Mouse (Mus musculus) heart, embryonic 12.5 days (tissue): ENCODE measurements around the gene Larp4. TPM values are rescaled to one million over a fixed set of nuclear protein-coding genes. Genes with fewer than 3 reads are reported as not detected.
"Not testable (repeated sequence)": the region's sequence is repeated elsewhere in the genome, so short reads cannot be mapped to it uniquely, and the experiment has no call there.

Experiments used
- ATAC-seq: fragments of 200-750 bp; cut with Nextera tagmentation; 2 replicates; pipeline ENCODE4 v1.8.0; 2017; ENCODE audit warnings: moderate TSS enrichment, moderate library complexity; ENCODE audit not compliant: insufficient number of reproducible peaks, low FRiP score
- H3K27ac ChIP-seq: fragments of 300-500 bp; sonication (generic); 2 replicates; pipeline ENCODE4 v1.5.1; 2016; ENCODE audit warnings: mild to moderate bottlenecking, moderate library complexity; ENCODE audit not compliant: poor library complexity, severe bottlenecking
- H3K27me3 ChIP-seq: fragments of 300-500 bp; sonication (generic); replicated peaks from 2 replicates; pipeline ENCODE4 v1.6.1; 2016; ENCODE audit warnings: mild to moderate bottlenecking, moderate library complexity
- H3K36me3 ChIP-seq: fragments of 300-500 bp; sonication (generic); 2 replicates; pipeline ENCODE4 v1.6.1; 2016; ENCODE audit warnings: mild to moderate bottlenecking, moderate library complexity
- H3K4me1 ChIP-seq: fragments of 300-500 bp; sonication (generic); replicated peaks from 2 replicates; pipeline ENCODE4 v1.6.1; 2016; ENCODE audit warnings: mild to moderate bottlenecking
- H3K4me2 ChIP-seq: fragments of 300-500 bp; sonication (generic); 2 replicates; pipeline ENCODE4 v1.6.1; 2016; ENCODE audit warnings: mild to moderate bottlenecking, moderate library complexity
- H3K4me3 ChIP-seq: fragments of 300-500 bp; sonication (generic); 2 replicates; pipeline ENCODE4 v1.5.1; 2016; ENCODE audit warnings: mild to moderate bottlenecking
- H3K9ac ChIP-seq: fragments of 300-500 bp; sonication (generic); 2 replicates; pipeline ENCODE4 v1.6.1; 2016; ENCODE audit warnings: mild to moderate bottlenecking, moderate library complexity
- H3K9me3 ChIP-seq: fragments of 300-500 bp; sonication (generic); replicated peaks from 2 replicates; pipeline ENCODE4 v1.6.1; 2016; ENCODE audit warnings: mild to moderate bottlenecking, moderate library complexity
- WGBS: fragments of 180-500 bp; shearing (Covaris S2); methylation state at CpG from one replicate; pipeline ENCODE4 v1.1.7; 2016; 5-methylcytosine and 5-hydroxymethylcytosine counted together
- polyA plus RNA-seq: library from polyadenylated mRNA; unstranded; fragments of >200 nt; fragmentation: Nextera tagmentation; extraction: Ambion mirVana; gene quantifications from 2 replicates; pipeline ENCODE4 v1.2.1, GENCODE M21; 2016

Larp4 gene
- 38.0 and 40.7 TPM in 2 replicates for polyA plus RNA-seq

DNA sequence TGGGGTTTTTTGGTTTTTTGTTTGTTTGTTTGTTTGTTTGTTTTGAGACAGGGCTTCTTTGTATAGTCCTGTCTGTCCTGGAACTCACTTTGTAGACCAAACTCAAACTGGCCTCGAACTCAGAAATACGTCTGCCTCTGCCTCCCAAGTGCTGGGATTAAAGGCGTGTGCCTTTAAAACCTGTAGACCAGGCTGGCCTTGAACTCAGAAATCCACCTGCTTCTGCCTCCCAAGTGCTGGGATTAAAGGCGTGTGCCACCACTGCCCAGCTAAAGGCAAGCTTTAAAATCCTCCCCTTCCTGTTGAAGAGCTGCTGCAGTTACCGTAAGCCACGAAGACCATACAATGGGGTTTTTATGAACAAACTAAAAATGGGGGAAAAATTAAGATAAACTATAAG lies at the start of gene Larp4:
Gene Larp4, plus strand, starts transcription at position 301 of the 400 bp plus-strand sequence.
- H3K4me1 ChIP-seq, H3K9me3 ChIP-seq, H3K4me3 ChIP-seq, ATAC-seq, H3K9ac ChIP-seq, H3K27ac ChIP-seq, H3K36me3 ChIP-seq, H3K4me2 ChIP-seq, H3K27me3 ChIP-seq: not testable (repeated sequence)
- 83% methylated on average over 6 of the region's 6 CpGs for WGBS

DNA sequence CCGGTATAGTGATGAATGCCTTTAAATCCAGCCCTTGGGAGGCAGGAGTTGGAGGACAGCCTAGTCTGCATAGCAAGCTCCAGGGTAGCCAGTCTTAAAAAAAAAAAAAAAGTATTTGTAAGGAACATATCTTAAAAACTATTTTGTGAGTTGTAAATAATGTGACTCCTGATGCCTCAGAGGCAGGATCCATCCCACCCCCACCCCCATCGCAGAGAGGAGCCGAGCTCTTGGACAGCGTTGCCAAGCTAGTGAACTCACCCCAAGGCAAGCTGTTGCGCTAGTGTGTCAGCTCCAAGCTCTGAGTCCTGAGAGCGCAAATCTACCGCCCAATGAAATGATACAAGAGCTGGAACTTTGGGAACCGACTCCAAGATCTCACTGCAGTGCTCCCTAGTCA lies 38.6 kb upstream of the Larp4 start:
- ATAC-seq = no peak

DNA sequence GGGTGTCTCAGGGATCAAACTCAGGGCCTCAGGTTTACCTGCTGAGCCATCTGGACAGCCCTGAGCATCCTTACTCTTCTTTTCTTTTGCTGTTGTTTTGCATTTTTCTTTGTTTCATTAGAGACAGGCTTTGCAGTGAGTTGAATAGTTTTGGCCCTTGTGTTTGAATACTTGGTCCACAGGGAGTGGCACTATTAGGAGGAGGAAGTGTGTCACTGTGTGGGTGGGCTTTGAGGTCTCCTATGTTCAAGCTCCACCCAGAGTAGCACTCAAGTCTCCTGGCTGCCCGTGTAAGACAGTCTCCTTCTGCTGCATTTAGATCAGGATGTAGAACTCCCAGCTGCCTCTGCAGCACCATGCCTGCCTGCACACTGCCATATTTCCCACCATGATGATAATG lies 35.4 kb upstream of the Larp4 start:
- Histone ChIP-seq H3K9ac (no peak overlapping the region), H3K4me3 (no peak overlapping the region), H3K9me3 (no peaks in the 10 kb centered on the region), H3K4me2 (no peak overlapping the region), H3K27ac (no peak overlapping the region), H3K36me3 (no peaks in the 10 kb centered on the region), H3K4me1 (no peaks in the 10 kb centered on the region), H3K27me3 (no peaks in the 10 kb centered on the region)
- 63% methylated on average over 1 of the region's 1 CpGs for WGBS
- ATAC-seq = no peak

More for the DNA sequence above, 38.6 kb upstream of the Larp4 start:
- WGBS = 79% methylated on average over 8 of the region's 8 CpGs
- no peak overlapping the region for H3K4me2 ChIP-seq
- no peak overlapping the region for H3K4me3 ChIP-seq
- H3K36me3 ChIP-seq = no peaks in the 10 kb centered on the region
- no peaks in the 10 kb centered on the region for H3K9me3 ChIP-seq
- no peaks in the 10 kb centered on the region for H3K4me1 ChIP-seq
- no peaks in the 10 kb centered on the region for H3K27me3 ChIP-seq
- no peak overlapping the region for H3K9ac ChIP-seq
- no peak overlapping the region for H3K27ac ChIP-seq

DNA sequence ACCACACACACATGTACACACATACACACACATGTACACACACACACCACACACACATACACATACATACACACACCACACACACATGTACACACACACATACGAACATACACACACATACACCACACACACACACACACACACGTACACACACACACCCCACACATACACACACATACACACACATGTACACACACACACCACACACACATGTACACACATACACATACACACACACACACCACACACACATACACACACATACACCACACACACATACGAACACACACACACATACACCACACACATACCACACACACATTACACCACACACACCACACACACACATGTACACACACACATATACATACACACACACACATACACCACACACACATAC lies 33.2 kb upstream of the Larp4 start:
- Histone ChIP-seq H3K4me2 (no peak overlapping the region), H3K27me3 (no peaks in the 10 kb centered on the region), H3K27ac (no peak overlapping the region), H3K9me3 (no peaks in the 10 kb centered on the region), H3K36me3 (no peaks in the 10 kb centered on the region), H3K4me1 (no peaks in the 10 kb centered on the region; the same call in 1 of the 2 replicates), H3K4me3 (no peak overlapping the region), H3K9ac (no peak overlapping the region)
- 90% methylated on average over 3 of the region's 3 CpGs for WGBS
- ATAC-seq = no peak

DNA sequence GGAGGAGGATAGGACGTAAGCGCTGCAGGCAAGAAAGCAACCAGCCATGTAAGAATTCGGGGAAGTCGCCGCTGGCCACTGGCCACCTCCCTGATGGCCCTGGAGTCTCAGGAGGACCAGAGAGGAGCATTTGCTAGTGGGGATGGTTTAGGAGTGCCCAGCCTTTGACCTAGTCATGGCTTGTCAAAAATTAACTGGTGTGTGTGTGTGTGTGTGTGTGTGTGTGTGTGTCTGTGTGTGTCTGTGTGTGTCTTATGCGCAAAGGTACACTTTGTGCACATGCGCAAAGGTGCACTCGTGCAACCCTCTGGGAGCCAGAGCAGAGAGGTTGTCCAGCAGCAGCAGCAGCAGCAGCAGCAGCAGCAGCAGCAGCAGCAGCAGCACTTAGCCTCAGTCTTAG lies 32.0 kb upstream of the Larp4 start:
- Histone ChIP-seq H3K4me2 (no peak overlapping the region), H3K27me3 (no peaks in the 10 kb centered on the region), H3K9ac (no peak overlapping the region), H3K27ac (no peak overlapping the region), H3K4me3 (no peak overlapping the region), H3K36me3 (no peaks in the 10 kb centered on the region), H3K9me3 (no peaks in the 10 kb centered on the region), H3K4me1 (no peaks in the 10 kb centered on the region; the same call in 1 of the 2 replicates)
- WGBS = 83% methylated on average over 8 of the region's 8 CpGs
- no peak for ATAC-seq

DNA sequence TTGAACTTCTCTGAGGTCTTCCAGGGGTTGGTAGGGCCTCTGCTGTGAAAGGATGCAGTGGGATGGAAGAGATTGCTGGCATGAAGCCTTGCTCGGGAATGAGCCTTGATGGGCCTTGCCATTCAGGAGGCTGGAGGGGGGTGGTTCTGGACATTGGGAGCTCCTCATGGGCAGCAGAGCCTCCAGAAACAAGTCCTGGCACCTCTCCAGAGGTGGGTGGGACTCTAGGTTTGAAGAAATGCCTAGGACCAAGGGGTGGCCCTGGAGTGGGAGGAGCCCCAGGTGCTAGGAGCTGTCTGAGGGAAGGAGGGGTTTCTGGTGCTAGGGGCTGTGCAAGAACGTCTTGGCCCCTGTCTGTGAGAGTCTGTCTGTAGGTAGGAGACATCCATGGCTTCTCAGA lies 29.4 kb upstream of the Larp4 start:
- Histone ChIP-seq H3K9ac (no peak overlapping the region), H3K36me3 (no peaks in the 10 kb centered on the region), H3K4me1 (no peaks in the 10 kb centered on the region; the same call in 1 of the 2 replicates), H3K4me3 (no peak overlapping the region), H3K27ac (no peak overlapping the region), H3K27me3 (no peaks in the 10 kb centered on the region), H3K9me3 (0 out of 2 replicates have a peak, but pooled peaks cover 6% of the 10 kb centered on the region), H3K4me2 (no peak overlapping the region)
- ATAC-seq = no peak
- 53% methylated on average over 2 of the region's 2 CpGs for WGBS

DNA sequence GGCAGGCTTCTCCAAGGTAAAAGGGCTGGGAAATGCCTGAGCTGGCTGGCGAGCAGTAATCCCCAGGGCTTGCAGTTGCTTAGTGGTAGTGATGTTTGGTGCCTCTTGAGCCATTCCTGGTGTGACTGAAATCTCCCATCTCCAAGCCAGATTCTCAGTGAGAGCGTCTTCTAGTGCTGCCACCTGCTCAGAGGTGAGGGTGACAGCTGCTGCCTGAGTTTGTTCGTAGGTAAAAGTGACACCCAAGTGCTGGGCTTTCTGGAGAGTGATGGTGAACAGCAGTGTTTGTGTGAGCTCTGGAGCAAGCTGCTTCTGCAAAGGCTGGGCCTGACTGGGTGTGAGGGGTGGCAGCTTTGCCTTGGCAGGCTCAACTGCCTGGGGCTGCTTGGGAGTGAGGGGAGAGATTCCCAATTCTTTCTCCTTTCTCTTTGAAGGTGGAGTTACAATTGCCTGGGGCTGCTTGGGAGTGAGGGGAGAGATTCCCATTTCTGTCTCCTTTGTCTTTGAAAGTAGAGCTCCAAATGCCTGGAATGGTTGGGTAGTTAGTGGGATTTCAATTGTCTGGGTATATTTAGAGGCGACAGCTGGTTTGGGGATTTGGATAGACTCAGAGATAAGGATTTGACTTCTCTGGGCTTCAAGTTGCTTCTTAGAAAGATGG lies 28.8 kb upstream of the Larp4 start:
- Histone ChIP-seq H3K9ac (no peak overlapping the region), H3K36me3 (no peaks in the 10 kb centered on the region), H3K9me3 (0 out of 2 replicates have a peak, but pooled peaks cover 6% of the 10 kb centered on the region), H3K27me3 (no peaks in the 10 kb centered on the region), H3K4me3 (no peak overlapping the region), H3K4me2 (no peak overlapping the region), H3K4me1 (no peaks in the 10 kb centered on the region; the same call in 1 of the 2 replicates), H3K27ac (no peak overlapping the region)
- WGBS = 60% methylated on average over 4 of the region's 4 CpGs
- no peak for ATAC-seq

DNA sequence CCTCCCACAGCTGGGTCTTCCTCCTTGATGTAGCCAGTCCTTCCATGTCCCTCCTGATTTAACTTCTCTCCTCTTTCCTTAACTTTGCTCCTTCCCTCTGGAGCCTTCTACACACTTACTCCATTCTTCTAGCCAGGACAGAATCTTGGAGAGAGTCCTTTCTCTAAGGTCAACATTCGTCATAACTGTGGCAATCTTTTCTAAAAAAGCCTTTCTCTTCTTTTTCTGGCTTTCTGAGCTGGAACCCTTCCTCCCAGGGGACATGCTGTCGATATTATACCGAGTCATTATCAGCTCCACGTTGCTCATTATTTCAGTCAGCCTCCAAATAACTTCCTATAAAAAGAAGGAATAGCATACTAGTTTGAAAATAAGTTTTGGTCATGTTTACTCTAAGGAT lies 14.5 kb upstream of the Larp4 start:
- WGBS = 65% methylated on average over 4 of the region's 4 CpGs
- Histone ChIP-seq H3K4me2 (no peak overlapping the region), H3K9me3 (no peaks in the 10 kb centered on the region), H3K27me3 (no peaks in the 10 kb centered on the region), H3K27ac (no peak overlapping the region), H3K36me3 (no peaks in the 10 kb centered on the region), H3K4me3 (no peak overlapping the region), H3K9ac (no peak overlapping the region), H3K4me1 (no peaks in the 10 kb centered on the region)
- no peak for ATAC-seq

DNA sequence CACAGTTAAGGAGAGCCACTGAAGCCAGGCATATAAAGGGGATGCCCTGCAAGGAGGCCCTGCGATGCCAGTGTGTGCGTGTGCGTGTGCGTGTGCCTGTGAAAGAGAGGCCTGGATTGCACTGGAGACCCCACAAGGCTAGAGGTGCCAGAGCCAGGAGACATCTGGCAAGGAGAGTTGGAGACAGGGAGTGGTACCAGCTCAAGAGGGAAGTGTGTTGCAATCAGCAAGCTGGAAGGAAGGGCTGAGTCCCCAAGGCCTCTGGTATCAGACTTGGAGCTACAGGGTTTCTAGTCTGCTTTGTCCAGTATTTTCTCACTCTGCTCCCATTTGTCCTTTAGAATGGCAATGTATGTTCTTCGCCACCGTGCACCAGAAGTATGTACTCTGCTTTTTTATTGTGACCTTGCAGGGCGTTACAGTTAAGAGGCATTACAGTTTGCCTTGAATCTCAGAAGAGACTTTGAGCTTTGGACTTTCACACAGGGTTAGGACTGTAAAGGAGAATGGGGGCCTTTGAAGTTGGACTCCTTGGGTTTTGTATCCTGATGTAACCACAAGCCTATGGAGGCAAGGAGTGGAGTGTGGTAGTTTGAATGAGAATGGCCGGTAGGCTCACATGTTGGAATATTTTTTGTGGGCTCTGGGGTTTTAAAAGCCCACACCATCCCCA lies 4.6 kb upstream of the Larp4 start:
- H3K4me2 ChIP-seq = no peak overlapping the region
- H3K4me1 ChIP-seq = no peaks in the 10 kb centered on the region
- no peaks in the 10 kb centered on the region for H3K36me3 ChIP-seq
- H3K27me3 ChIP-seq = 0 out of 2 replicates have a peak, but pooled peaks cover 2% of the 10 kb centered on the region
- 83% methylated on average over 8 of the region's 8 CpGs for WGBS
- H3K9ac ChIP-seq = no peak overlapping the region
- H3K9me3 ChIP-seq = no peaks in the 10 kb centered on the region
- no peak for ATAC-seq
- no peak overlapping the region for H3K27ac ChIP-seq
- H3K4me3 ChIP-seq = no peak overlapping the region

DNA sequence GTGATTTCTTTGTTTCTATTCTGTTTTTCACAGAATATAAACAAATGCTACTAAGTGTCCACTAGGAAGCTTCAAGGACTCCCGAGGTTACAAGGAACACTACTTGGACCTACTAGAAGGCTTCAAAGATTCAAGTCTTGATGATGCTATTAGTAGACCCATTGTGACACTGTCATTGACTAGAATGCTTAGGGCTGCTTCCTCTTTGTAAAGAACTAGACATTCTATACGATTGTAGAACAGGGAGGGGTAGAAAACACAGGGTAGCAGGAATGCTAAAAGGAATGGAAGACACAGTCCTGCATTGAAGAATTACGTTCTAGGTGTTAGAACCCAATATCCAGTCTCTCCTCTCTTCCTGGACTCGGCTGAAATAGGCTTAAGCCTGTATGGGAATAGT lies 2.9 kb upstream of the Larp4 start, which contains the start of gene Fam186a:
Gene Fam186a, minus strand, starts transcription at position 101 of the 400 bp plus-strand sequence.
- WGBS = 77% methylated on average over 4 of the region's 4 CpGs

DNA sequence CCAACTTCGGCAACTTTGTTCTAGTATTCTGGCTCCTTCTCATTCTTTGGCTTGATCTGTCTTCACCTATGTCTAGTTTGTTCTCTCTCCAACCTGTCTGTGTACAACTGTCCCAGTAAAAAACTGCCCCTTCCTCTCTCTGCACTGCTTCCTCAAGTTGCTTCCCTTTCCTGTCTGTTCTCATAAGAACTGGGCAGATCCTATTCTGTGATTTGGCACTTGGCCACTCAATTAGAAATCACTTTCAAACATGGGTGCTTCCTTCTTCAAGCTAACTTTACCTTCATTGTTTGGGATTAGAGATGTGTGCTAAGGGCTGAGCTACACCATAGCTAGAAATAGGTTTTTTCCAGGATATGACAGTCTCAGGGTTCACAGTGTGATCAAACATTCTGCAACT lies 741 bp downstream of the Larp4 start:
- Histone ChIP-seq H3K4me3 (no peak overlapping the region), H3K4me1 (peaks cover 6% of the 10 kb centered on the region; the same call in 1 of the 2 replicates)
- WGBS = 88% methylated on average over 1 of the region's 1 CpGs

More for the DNA sequence above, 2.9 kb upstream of the Larp4 start, which contains the start of gene Fam186a:
- H3K4me3 ChIP-seq = no peak within 1 kb of the TSS
- H3K36me3 ChIP-seq = no peaks in the 10 kb centered on the region
- ATAC-seq = no peak
- H3K4me1 ChIP-seq = no peaks in the 10 kb centered on the region
- H3K4me2 ChIP-seq = no peak within 1 kb of the TSS
- 0 out of 2 replicates have a peak, but pooled peaks cover 2% of the 10 kb centered on the region for H3K27me3 ChIP-seq
- H3K9me3 ChIP-seq = no peaks in the 10 kb centered on the region
- no peak within 1 kb of the TSS for H3K9ac ChIP-seq
- H3K27ac ChIP-seq = no peak within 1 kb of the TSS

More for the DNA sequence above, 741 bp downstream of the Larp4 start:
- Histone ChIP-seq H3K4me2 (no peak overlapping the region), H3K27me3 (no peaks in the 10 kb centered on the region), H3K9me3 (no peaks in the 10 kb centered on the region), H3K36me3 (no peaks in the 10 kb centered on the region), H3K27ac (no peak overlapping the region), H3K9ac (no peak overlapping the region)
- no peak for ATAC-seq
